Mouse (Mus musculus) kidney, adult 18-20 months (tissue): ENCODE measurements around the gene Ascl2.
A peak's percentile ranks its signal among the peaks of the same experiment; 100 is the strongest.

Experiments
- DNase-seq: peaks from one replicate; pipeline ENCODE4 v3.0.0; 2021

Gene Ascl2

GRCm38 (mm10) chr7:142968809-142969511 is at the start of gene Ascl2:
Ascl2 (minus strand) TSS chr7:142969264.
- DNase-seq: peak; percentile 3

GRCm38 (mm10) chr7:143017181-143017580 is 48.1 kb upstream of the Ascl2 start:
- no peak for DNase-seq

- DNase-seq: no peak
Measured at GRCm38 (mm10) chr7:143016424-143017142, 47.5 kb upstream of the Ascl2 start.

GRCm38 (mm10) chr7:143015755-143016423 is 46.8 kb upstream of the Ascl2 start:
- DNase-seq: peak; percentile 67

- DNase-seq: no peak
Measured at GRCm38 (mm10) chr7:143014862-143015659, 46.0 kb upstream of the Ascl2 start.

GRCm38 (mm10) chr7:143013420-143014178 is 44.5 kb upstream of the Ascl2 start:
- DNase-seq: no peak

DNA sequence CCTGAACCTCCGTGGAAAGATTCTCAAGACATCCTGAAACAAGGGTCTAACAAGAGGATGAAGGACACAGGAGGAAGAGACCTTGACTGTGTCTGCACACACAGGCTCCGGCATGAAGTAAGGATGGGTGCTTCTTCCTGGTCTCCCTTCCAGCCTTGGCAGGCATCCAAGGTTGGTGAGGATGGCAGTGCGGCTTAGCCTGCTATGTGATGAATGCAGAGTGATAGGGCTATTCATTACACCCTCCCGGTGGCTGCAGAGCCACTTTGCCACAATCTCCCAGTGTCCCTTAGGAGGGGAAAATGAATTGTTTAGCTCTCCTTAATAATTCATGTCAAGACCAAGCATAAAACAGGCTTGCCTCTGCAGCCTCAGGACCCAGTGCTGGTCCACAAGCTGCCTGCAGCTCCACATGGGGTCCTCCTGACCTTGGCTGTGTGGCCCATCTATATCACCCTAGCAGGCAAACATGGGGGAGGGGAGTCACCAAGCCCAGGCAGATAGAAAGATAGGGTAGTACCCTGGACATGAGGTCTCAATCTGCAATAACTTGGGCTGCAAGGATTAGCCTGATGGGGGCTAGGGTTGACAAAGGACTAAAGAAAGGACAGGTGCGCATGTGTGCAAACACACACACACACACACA is 43.3 kb upstream of the Ascl2 start:
- no peak for DNase-seq

GRCm38 (mm10) chr7:143011226-143011625 is 42.2 kb upstream of the Ascl2 start:
- no peak for DNase-seq

- no peak for DNase-seq
Measured at GRCm38 (mm10) chr7:143009996-143010395, 40.9 kb upstream of the Ascl2 start.

DNA sequence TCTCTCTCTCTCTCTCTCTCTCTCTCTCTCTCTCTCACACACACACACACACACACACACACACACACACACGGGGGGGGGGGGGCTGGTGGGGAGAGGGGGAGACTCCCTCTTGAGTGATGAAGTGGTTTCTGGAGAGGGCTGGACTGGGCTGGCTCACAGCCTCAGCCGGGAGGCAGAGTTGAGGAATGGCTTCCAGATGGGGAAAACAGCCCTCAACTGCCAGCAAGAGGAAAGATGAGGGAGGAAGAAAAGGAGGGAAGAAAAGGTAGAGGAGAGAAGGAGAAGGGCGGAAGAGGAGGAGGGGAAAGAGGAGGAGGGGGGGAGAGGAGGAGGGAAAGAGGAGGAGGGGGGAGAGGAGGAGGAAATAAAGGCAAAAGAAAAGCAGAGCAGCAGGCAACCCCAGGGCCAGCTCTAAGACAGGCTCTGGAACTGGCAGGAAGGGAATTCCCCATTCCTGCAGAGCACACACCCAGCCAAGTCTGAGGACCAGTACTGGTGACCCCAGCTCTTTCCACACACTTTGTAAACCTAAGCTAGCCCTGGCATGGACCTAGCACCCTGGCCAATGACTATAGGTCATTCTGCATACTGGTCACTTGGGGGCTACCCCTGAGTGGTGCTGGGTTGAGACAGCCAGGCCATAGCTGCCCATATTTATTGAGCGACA is 40.1 kb upstream of the Ascl2 start:
- peak; percentile 38 for DNase-seq

DNA sequence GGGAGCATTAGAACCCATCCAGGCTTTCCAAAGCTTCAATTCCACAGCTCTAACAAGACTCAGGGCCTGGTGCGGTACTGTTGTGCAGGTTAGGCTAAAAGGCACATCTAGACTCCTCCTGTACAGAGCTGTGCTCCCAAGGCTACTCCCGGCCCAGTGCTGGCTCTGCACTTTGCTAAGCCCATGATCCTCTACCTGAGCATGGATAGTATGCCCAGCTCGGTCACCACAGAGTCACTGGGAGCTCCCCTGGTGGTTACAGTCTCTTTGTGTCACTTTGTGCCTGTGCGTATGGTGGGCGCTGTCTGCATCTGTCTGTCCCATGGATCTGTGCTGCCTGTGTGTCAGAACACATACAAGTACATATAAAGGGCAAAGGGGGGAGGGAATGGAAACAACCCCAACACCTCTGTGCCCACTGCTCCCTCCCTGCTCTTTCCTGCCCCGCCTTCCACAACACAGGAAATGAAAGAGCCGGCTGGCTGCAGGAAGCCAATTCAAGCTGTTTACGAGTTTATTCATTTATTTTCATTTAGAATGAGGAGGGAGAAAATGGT is 39.4 kb upstream of the Ascl2 start:
- DNase-seq: no peak

- DNase-seq: peak; percentile 96
Measured at GRCm38 (mm10) chr7:143007599-143008369, 38.7 kb upstream of the Ascl2 start.

- DNase-seq: no peak
Measured at GRCm38 (mm10) chr7:143006756-143007598, 37.9 kb upstream of the Ascl2 start.

- DNase-seq: no peak
Measured at GRCm38 (mm10) chr7:143006097-143006755, 37.2 kb upstream of the Ascl2 start.

DNA sequence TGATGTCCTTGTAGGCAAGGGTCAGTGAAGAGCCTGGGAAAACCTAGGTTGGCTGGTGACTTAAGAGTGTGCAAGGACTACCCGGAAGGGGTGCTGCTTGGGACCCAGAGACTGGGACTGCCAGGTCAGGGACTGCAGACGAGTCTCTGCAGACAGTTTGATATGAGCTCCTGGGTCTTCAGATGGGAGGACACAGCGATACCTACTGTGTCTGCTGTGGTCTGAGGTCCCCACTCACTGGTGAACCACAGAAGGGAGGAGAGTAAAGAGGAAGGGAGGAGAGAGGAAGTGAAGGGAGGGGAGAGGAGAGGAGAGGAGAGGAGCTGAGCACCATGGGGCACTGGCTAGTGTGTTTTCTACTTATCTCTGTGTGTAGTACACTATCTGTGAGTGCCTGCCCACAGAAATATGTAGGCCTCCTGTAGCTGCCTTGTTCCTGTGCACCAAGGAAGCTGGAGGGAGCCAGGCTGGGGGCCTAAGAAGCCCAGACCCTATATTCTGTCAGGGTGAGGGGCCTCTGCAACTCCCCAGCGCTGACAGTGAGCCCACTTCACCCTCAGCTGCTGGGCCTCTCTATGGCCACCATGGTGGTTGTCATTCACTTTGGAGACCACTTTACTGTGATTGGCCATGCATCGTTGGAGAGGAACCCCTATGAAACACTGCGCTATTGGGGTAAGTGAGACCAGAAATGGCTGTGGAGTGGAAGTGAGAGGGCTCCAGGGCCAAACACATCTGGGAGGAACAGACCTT is 36.5 kb upstream of the Ascl2 start:
- DNase-seq: no peak

GRCm38 (mm10) chr7:143004727-143005343 is 35.8 kb upstream of the Ascl2 start, which contains the start of gene Tspan32:
Tspan32 (plus strand) TSS chr7:143005046.
- no peak for DNase-seq

DNA sequence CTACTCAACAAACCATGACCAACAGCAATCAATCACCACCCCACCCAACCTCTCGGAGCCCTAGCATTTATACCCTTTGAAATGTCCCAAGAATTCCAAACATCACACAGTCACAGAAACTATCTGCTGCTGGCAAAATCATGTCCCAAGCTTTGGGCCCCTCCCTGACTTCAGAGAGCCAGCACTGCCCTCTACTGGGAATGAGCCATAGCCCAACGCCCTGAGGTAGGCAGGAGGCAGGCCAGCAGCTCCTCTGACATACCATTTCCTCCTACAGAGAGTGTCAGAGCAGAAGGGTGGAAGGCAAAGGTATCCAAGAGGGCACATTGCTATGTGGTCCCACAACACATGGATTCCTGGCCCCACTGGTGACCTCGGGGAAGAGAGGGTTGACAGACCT is 33.6 kb upstream of the Ascl2 start:
- no peak for DNase-seq
